Mouse (Mus musculus) limb, embryonic 10.5 days (tissue): Measurements from ENCODE around the gene Zfp369. TPM values are rescaled to one million over a fixed set of nuclear protein-coding genes. Genes with fewer than 3 reads are reported as not detected.
A peak's percentile ranks its signal among the peaks of the same experiment; 100 is the strongest.

Experiments used
- DNase-seq: peaks from one replicate; pipeline ENCODE4 v3.0.0-alpha.2; 2017; ENCODE audit warnings: low spot score
- H3K27ac ChIP-seq: fragments of 300-500 bp; sonication (generic); 2 replicates; pipeline ENCODE4 v1.5.1; 2016; ENCODE audit warnings: mild to moderate bottlenecking
- H3K27me3 ChIP-seq: fragments of 300-500 bp; sonication (generic); 2 replicates; pipeline ENCODE4 v1.6.1; 2016; ENCODE audit warnings: low read depth, mild to moderate bottlenecking; ENCODE audit not compliant: poor library complexity, severe bottlenecking
- H3K36me3 ChIP-seq: fragments of 300-500 bp; sonication (generic); 2 replicates; pipeline ENCODE4 v1.6.1; 2016; ENCODE audit warnings: mild to moderate bottlenecking, moderate library complexity
- H3K4me1 ChIP-seq: fragments of 300-500 bp; sonication (generic); 2 replicates; pipeline ENCODE4 v1.6.1; 2016
- H3K4me3 ChIP-seq: fragments of 300-500 bp; sonication (generic); 2 replicates; pipeline ENCODE4 v1.5.1; 2016; ENCODE audit warnings: mild to moderate bottlenecking, moderate library complexity
- H3K9me3 ChIP-seq: fragments of 300-500 bp; sonication (generic); replicated peaks from 2 replicates; pipeline ENCODE4 v1.6.1; 2016; ENCODE audit warnings: mild to moderate bottlenecking
- WGBS: fragments of 180-500 bp; shearing (Covaris S2); methylation state at CpG from one replicate; pipeline ENCODE4 v1.1.7; 2016; 5-methylcytosine and 5-hydroxymethylcytosine counted together
- polyA plus RNA-seq: library from polyadenylated mRNA; unstranded; fragments of >200 nt; fragmentation: Nextera tagmentation; extraction: Ambion mirVana; gene quantifications from 2 replicates; pipeline ENCODE4 v1.2.1, GENCODE M21; 2016

Zfp369 gene
- 12.7 and 16.6 TPM in 2 replicates for polyA plus RNA-seq

GRCm38 (mm10) chr13:65278383-65279341, at the start of gene Zfp369:
Gene Zfp369 (plus strand): TSS chr13:65278814.
- peak within 1 kb of the TSS; percentile 71 for H3K4me3 ChIP-seq
- WGBS, result under 1% methylated on average over 50 of the region's 50 CpGs
- H3K4me1 ChIP-seq, result no peaks in the 10 kb centered on the region
- peak within 1 kb of the TSS; percentile 87 for H3K27ac ChIP-seq
- peak; percentile 92 for DNase-seq
- H3K36me3 ChIP-seq, result peaks cover 54% of the 10 kb centered on the region
- H3K27me3 ChIP-seq, result no peaks in the 10 kb centered on the region
- no peaks in the 10 kb centered on the region for H3K9me3 ChIP-seq

GRCm38 (mm10) chr13:65237211-65237610, 41.4 kb upstream of the Zfp369 start:
- WGBS, result 74% methylated on average over 9 of the region's 9 CpGs
- H3K36me3 ChIP-seq, result 0 out of 2 replicates have a peak, but pooled peaks cover under 1% of the 10 kb centered on the region
- no peaks in the 10 kb centered on the region; the same call in 1 of the 2 replicates for H3K9me3 ChIP-seq
- no peak for DNase-seq
- H3K27ac ChIP-seq, result no peak overlapping the region
- H3K4me3 ChIP-seq, result no peak overlapping the region
- H3K27me3 ChIP-seq, result no peaks in the 10 kb centered on the region
- peaks cover 10% of the 10 kb centered on the region for H3K4me1 ChIP-seq

- Histone ChIP-seq H3K9me3 (no peaks in the 10 kb centered on the region; the same call in 1 of the 2 replicates), H3K36me3 (peaks cover 27% of the 10 kb centered on the region), H3K4me1 (peaks cover 16% of the 10 kb centered on the region), H3K27ac (peak overlapping the region; percentile 90), H3K4me3 (peak overlapping the region; percentile 88), H3K27me3 (no peaks in the 10 kb centered on the region)
- WGBS, result 1% methylated on average over 28 of the region's 28 CpGs
- DNase-seq, result peak; percentile 94
These were observed 38.0 kb upstream of the Zfp369 start for GRCm38 (mm10) chr13:65240509-65241098.

GRCm38 (mm10) chr13:65241099-65241626, 37.5 kb upstream of the Zfp369 start:
- Histone ChIP-seq H3K27me3 (no peaks in the 10 kb centered on the region), H3K27ac (peak overlapping the region; percentile 90), H3K4me1 (peaks cover 16% of the 10 kb centered on the region), H3K36me3 (peaks cover 32% of the 10 kb centered on the region), H3K9me3 (peaks cover 3% of the 10 kb centered on the region; the same call in 1 of the 2 replicates), H3K4me3 (peak overlapping the region; percentile 88)
- under 1% methylated on average over 45 of the region's 45 CpGs for WGBS
- peak; percentile 91 for DNase-seq

- Histone ChIP-seq H3K36me3 (peaks cover 33% of the 10 kb centered on the region), H3K9me3 (peaks cover 3% of the 10 kb centered on the region; the same call in 1 of the 2 replicates), H3K27ac (peak overlapping the region; percentile 90), H3K4me3 (peak overlapping the region; percentile 88), H3K4me1 (peaks cover 16% of the 10 kb centered on the region), H3K27me3 (no peaks in the 10 kb centered on the region)
- peak; percentile 55 for DNase-seq
- WGBS, result 3% methylated on average over 50 of the region's 51 CpGs
These were observed 36.8 kb upstream of the Zfp369 start for GRCm38 (mm10) chr13:65241627-65242318.

GRCm38 (mm10) chr13:65242319-65242787, 36.3 kb upstream of the Zfp369 start:
- 35% methylated on average over 27 of the region's 27 CpGs for WGBS
- no peak for DNase-seq
- H3K27ac ChIP-seq, result 0 out of 2 replicates have a peak overlapping the region, but pooled peaks have one; percentile 90
- H3K27me3 ChIP-seq, result no peaks in the 10 kb centered on the region
- H3K36me3 ChIP-seq, result peaks cover 38% of the 10 kb centered on the region
- H3K9me3 ChIP-seq, result peaks cover 3% of the 10 kb centered on the region; the same call in 1 of the 2 replicates
- H3K4me1 ChIP-seq, result peaks cover 16% of the 10 kb centered on the region
- peak overlapping the region; percentile 88 for H3K4me3 ChIP-seq

- Histone ChIP-seq H3K4me1 (peaks cover 16% of the 10 kb centered on the region), H3K27me3 (no peaks in the 10 kb centered on the region), H3K36me3 (peaks cover 47% of the 10 kb centered on the region), H3K9me3 (peaks cover 6% of the 10 kb centered on the region; the same call in 1 of the 2 replicates), H3K4me3 (no peak overlapping the region), H3K27ac (no peak overlapping the region)
- WGBS, result 94% methylated on average over 4 of the region's 4 CpGs
- no peak for DNase-seq
These were observed 35.3 kb upstream of the Zfp369 start for GRCm38 (mm10) chr13:65243273-65243672.

GRCm38 (mm10) chr13:65258175-65258954, 20.2 kb upstream of the Zfp369 start:
- no peak overlapping the region for H3K27ac ChIP-seq
- H3K27me3 ChIP-seq, result peaks cover 21% of the 10 kb centered on the region
- H3K4me1 ChIP-seq, result no peaks in the 10 kb centered on the region
- no peak for DNase-seq
- peaks cover 36% of the 10 kb centered on the region for H3K9me3 ChIP-seq
- peaks cover 56% of the 10 kb centered on the region for H3K36me3 ChIP-seq
- WGBS, result 26% methylated on average over 36 of the region's 36 CpGs
- peak overlapping the region; percentile 24 for H3K4me3 ChIP-seq

GRCm38 (mm10) chr13:65259239-65259638, 19.4 kb upstream of the Zfp369 start, which contains the start of gene Gm10775:
Gene Gm10775 (plus strand): TSS chr13:65259539.
- no peak within 1 kb of the TSS for H3K27ac ChIP-seq
- peak within 1 kb of the TSS; percentile 24 for H3K4me3 ChIP-seq
- WGBS, result 36% methylated on average over 29 of the region's 29 CpGs
- peaks cover 21% of the 10 kb centered on the region for H3K27me3 ChIP-seq
- DNase-seq, result no peak
- H3K4me1 ChIP-seq, result no peaks in the 10 kb centered on the region
- peaks cover 43% of the 10 kb centered on the region for H3K9me3 ChIP-seq
- H3K36me3 ChIP-seq, result peaks cover 65% of the 10 kb centered on the region

GRCm38 (mm10) chr13:65262086-65262485, 16.5 kb upstream of the Zfp369 start:
- H3K27me3 ChIP-seq, result peaks cover 21% of the 10 kb centered on the region
- H3K4me1 ChIP-seq, result no peaks in the 10 kb centered on the region
- H3K4me3 ChIP-seq, result no peak overlapping the region
- H3K36me3 ChIP-seq, result peaks cover 66% of the 10 kb centered on the region
- WGBS, result 92% methylated on average over 5 of the region's 5 CpGs
- no peak overlapping the region for H3K27ac ChIP-seq
- peaks cover 41% of the 10 kb centered on the region for H3K9me3 ChIP-seq
- no peak for DNase-seq

GRCm38 (mm10) chr13:65277994-65278382, 626 bp upstream of the Zfp369 start:
- Histone ChIP-seq H3K36me3 (peaks cover 53% of the 10 kb centered on the region), H3K27ac (peak overlapping the region; percentile 87), H3K9me3 (no peaks in the 10 kb centered on the region), H3K4me1 (no peaks in the 10 kb centered on the region), H3K27me3 (no peaks in the 10 kb centered on the region), H3K4me3 (peak overlapping the region; percentile 71)
- 14% methylated on average over 9 of the region's 9 CpGs for WGBS
- DNase-seq, result no peak
